ENCODE assay signal across 14 mouse cellular contexts in the genomic region with DNA sequence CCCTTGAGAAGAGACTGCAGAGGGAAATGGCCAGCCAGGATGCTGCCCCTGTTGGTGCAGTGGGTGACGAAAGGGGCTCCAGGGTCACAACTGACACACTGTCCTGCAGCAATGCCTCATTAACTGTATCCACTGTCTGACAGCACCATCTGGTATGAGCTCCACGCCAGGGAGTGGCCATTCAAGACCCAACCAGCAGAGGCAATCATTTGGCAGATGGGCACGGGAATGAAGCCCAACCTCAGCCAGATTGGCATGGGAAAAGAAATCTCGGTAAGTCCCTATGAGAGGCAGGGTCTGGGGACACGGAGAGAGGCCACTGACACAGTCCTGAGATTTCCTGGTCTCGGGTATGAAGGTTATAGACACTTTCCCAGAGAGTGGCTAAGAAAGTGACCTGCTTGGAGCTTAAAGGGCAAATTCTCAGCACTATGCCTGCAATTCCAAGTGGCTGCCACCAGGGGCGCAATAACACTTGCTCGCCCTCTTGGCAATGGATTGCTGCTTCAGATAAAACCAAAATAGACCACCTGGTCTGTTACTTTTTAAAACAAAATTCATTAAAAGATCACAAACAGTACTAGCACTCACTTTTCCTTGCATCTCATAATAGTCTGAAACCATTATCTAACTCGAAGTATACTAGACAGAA. TPM values are rescaled to one million over a fixed set of nuclear protein-coding genes. Genes with fewer than 3 reads are reported as not detected.
DNase-seq lines count a peak whose midpoint lies in the region; ATAC-seq and TF ChIP-seq lines count a peak whose summit lies in the region.
"Had no signal": no experiment of that assay in that cellular context is flagged by ENCODE, and none has a peak within 500 bp of the region (broad histone marks: within the 10 kb centered on the region; RNA-seq: fewer than 3 reads in every experiment).

No protein-coding gene starts in this region.

- peak; percentile 52 for TF ChIP-seq CTCF in intestine, postnatal 0 days (IDR thresholded peaks at IDR 0.05; ENCODE audit: low read depth)
- peak; percentile 56 for TF ChIP-seq CTCF in midbrain, postnatal 0 days (IDR thresholded peaks at IDR 0.05)
- peak; percentile 51 for TF ChIP-seq CTCF in stomach, postnatal 0 days (IDR thresholded peaks at IDR 0.05; ENCODE audit: low read depth)

- peak; percentile 47 for DNase-seq in midbrain, postnatal 0 days (ENCODE audit: low spot score)
- peak; percentile 10 for DNase-seq in NIH3T3 (ENCODE audit: low read depth)
- no peak for DNase-seq in stomach, postnatal 0 days (ENCODE audit: low spot score)
- no peak for DNase-seq in heart, postnatal 25 days (ENCODE audit: low spot score)
- DNase-seq: adrenal gland, postnatal 36 days; heart, adult 11 months; heart, postnatal 36 days; kidney, adult 8-10 months; layer of hippocampus, adult 9-11 months; thymus, adult 18-20 months had no signal

- H3K9ac ChIP-seq in intestine, postnatal 0 days (ENCODE audit: low read depth, low read length), result no peak overlapping the region
- no peak overlapping the region for H3K9ac ChIP-seq in intestine, embryonic 15.5 days
- no peak overlapping the region for H3K9ac ChIP-seq in midbrain, postnatal 0 days (replicated peaks; ENCODE audit: low read length, poor library complexity, severe bottlenecking)
- no peak overlapping the region for H3K9ac ChIP-seq in midbrain, embryonic 13.5 days (replicated peaks)
- no peak overlapping the region for H3K9ac ChIP-seq in stomach, postnatal 0 days (ENCODE audit: low read length)
- H3K9ac ChIP-seq: limb, embryonic 13.5 days had no signal

- no peak overlapping the region for H3K4me3 ChIP-seq in intestine, postnatal 0 days (ENCODE audit: low read depth, low read length)
- no peak overlapping the region for H3K4me3 ChIP-seq in intestine, embryonic 15.5 days (replicated peaks)
- H3K4me3 ChIP-seq in midbrain, postnatal 0 days (ENCODE audit: low read depth, low read length), result no peak overlapping the region
- no peak overlapping the region for H3K4me3 ChIP-seq in midbrain, embryonic 13.5 days (replicated peaks)
- H3K4me3 ChIP-seq in stomach, postnatal 0 days (ENCODE audit: low read depth, low read length), result no peak overlapping the region
- H3K4me3 ChIP-seq: limb, embryonic 13.5 days had no signal

- no peaks in the 10 kb centered on the region for H3K9me3 ChIP-seq in intestine, postnatal 0 days (ENCODE audit: control insufficient read depth)
- no peaks in the 10 kb centered on the region for H3K9me3 ChIP-seq in intestine, embryonic 15.5 days
- H3K9me3 ChIP-seq in midbrain, postnatal 0 days (ENCODE audit: low read length), result no peaks in the 10 kb centered on the region
- no peaks in the 10 kb centered on the region for H3K9me3 ChIP-seq in midbrain, embryonic 13.5 days
- no peaks in the 10 kb centered on the region for H3K9me3 ChIP-seq in stomach, postnatal 0 days (ENCODE audit: control insufficient read depth, low read length)
- H3K9me3 ChIP-seq: limb, embryonic 13.5 days had no signal

- no peak for ATAC-seq in intestine, postnatal 0 days
- ATAC-seq in intestine, embryonic 15.5 days, result no peak
- ATAC-seq in midbrain, postnatal 0 days (ENCODE audit: low FRiP score), result no peak
- ATAC-seq in midbrain, embryonic 13.5 days, result no peak
- ATAC-seq in stomach, postnatal 0 days (ENCODE audit: low FRiP score, low TSS enrichment), result no peak

- no peaks in the 10 kb centered on the region for H3K36me3 ChIP-seq in intestine, postnatal 0 days (ENCODE audit: control insufficient read depth, insufficient read depth)
- H3K36me3 ChIP-seq in intestine, embryonic 15.5 days, result no peaks in the 10 kb centered on the region
- peaks cover 23% of the 10 kb centered on the region for H3K36me3 ChIP-seq in midbrain, postnatal 0 days (ENCODE audit: insufficient read depth, low read length)
- peaks cover 41% of the 10 kb centered on the region for H3K36me3 ChIP-seq in midbrain, embryonic 13.5 days
- H3K36me3 ChIP-seq in stomach, postnatal 0 days (ENCODE audit: control insufficient read depth, insufficient read depth, low read length), result no peaks in the 10 kb centered on the region
- H3K36me3 ChIP-seq: limb, embryonic 13.5 days had no signal

- no peak overlapping the region for H3K4me2 ChIP-seq in intestine, postnatal 0 days (replicated peaks; ENCODE audit: low read depth)
- H3K4me2 ChIP-seq in intestine, embryonic 15.5 days (replicated peaks), result no peak overlapping the region
- no peak overlapping the region for H3K4me2 ChIP-seq in midbrain, postnatal 0 days (ENCODE audit: low read depth, low read length, poor library complexity, severe bottlenecking)
- H3K4me2 ChIP-seq in midbrain, embryonic 13.5 days (replicated peaks), result no peak overlapping the region
- H3K4me2 ChIP-seq in stomach, postnatal 0 days (replicated peaks; ENCODE audit: low read depth), result no peak overlapping the region
- H3K4me2 ChIP-seq: limb, embryonic 13.5 days had no signal

- intact Hi-C loops in heart, postnatal 25 days (cut with DNase I), result no loop called here

- TF ChIP-seq EP300 in stomach, postnatal 0 days (optimal IDR thresholded peaks at IDR 0.05), result no peak

- no peaks in the 10 kb centered on the region for H3K4me1 ChIP-seq in intestine, postnatal 0 days (replicated peaks; ENCODE audit: control insufficient read depth, insufficient read depth, low read length)
- no peaks in the 10 kb centered on the region for H3K4me1 ChIP-seq in intestine, embryonic 15.5 days (replicated peaks)
- H3K4me1 ChIP-seq in midbrain, postnatal 0 days (ENCODE audit: insufficient read depth, low read length), result no peaks in the 10 kb centered on the region
- H3K4me1 ChIP-seq in midbrain, embryonic 13.5 days (replicated peaks), result peaks cover 6% of the 10 kb centered on the region; the same call in 1 of the 2 replicates
- no peaks in the 10 kb centered on the region for H3K4me1 ChIP-seq in stomach, postnatal 0 days (replicated peaks; ENCODE audit: control insufficient read depth, insufficient read depth)
- H3K4me1 ChIP-seq: limb, embryonic 13.5 days had no signal

- H3K27me3 ChIP-seq in intestine, postnatal 0 days (replicated peaks; ENCODE audit: control insufficient read depth, insufficient read depth, low read length), result no peaks in the 10 kb centered on the region
- H3K27me3 ChIP-seq in intestine, embryonic 15.5 days (replicated peaks), result no peaks in the 10 kb centered on the region
- H3K27me3 ChIP-seq in midbrain, postnatal 0 days (ENCODE audit: insufficient read depth, low read length), result no peaks in the 10 kb centered on the region
- H3K27me3 ChIP-seq in midbrain, embryonic 13.5 days, result no peaks in the 10 kb centered on the region
- H3K27me3 ChIP-seq in stomach, postnatal 0 days (ENCODE audit: control insufficient read depth, insufficient read depth, low read length), result no peaks in the 10 kb centered on the region
- H3K27me3 ChIP-seq: limb, embryonic 13.5 days had no signal

- no peak overlapping the region for H3K27ac ChIP-seq in intestine, postnatal 0 days (ENCODE audit: low read depth, low read length)
- no peak overlapping the region for H3K27ac ChIP-seq in intestine, embryonic 15.5 days
- H3K27ac ChIP-seq in midbrain, postnatal 0 days (ENCODE audit: low read depth, low read length), result no peak overlapping the region
- no peak overlapping the region for H3K27ac ChIP-seq in midbrain, embryonic 13.5 days
- H3K27ac ChIP-seq in stomach, postnatal 0 days (replicated peaks), result no peak overlapping the region
- H3K27ac ChIP-seq: limb, embryonic 13.5 days had no signal

- WGBS in intestine, postnatal 0 days, result 73% methylated on average over 9 of the region's 9 CpGs
- WGBS in intestine, embryonic 15.5 days, result 72% methylated on average over 9 of the region's 9 CpGs
- WGBS in midbrain, postnatal 0 days, result 81% methylated on average over 9 of the region's 9 CpGs
- 78% methylated on average over 9 of the region's 9 CpGs for whole genome bisulfite sequencing in midbrain, embryonic 13.5 days
- WGBS in stomach, postnatal 0 days, result 76% methylated on average over 9 of the region's 9 CpGs

RNA-seq across cellular contexts. Expression of a gene that starts 19.5 kb away (rescaled TPM):
- 0.81 and 0.86 TPM in 2 replicates for polyA plus RNA-seq in intestine, postnatal 0 days (2015; fragmentation: Nextera tagmentation; extraction: Ambion mirVana)
- 0.68 and 0.87 TPM in 2 replicates for polyA plus RNA-seq in intestine, embryonic 15.5 days (2015; fragmentation: Nextera tagmentation; extraction: Ambion mirVana)
- total RNA-seq in midbrain, postnatal 0 days (2014; rRNA removed), result 17.8 and 25.7 TPM in 2 replicates
- polyA plus RNA-seq in midbrain, postnatal 0 days (2015; fragmentation: Nextera tagmentation; extraction: Ambion mirVana), result 3.4 and 3.5 TPM in 2 replicates
- polyA plus RNA-seq in midbrain, embryonic 13.5 days (2015; fragmentation: Nextera tagmentation; extraction: Ambion mirVana), result 0.79 and 1.3 TPM in 2 replicates
- 1.2 TPM in 2 replicates for polyA plus RNA-seq in stomach, postnatal 0 days (2015; fragmentation: Nextera tagmentation; extraction: Ambion mirVana)
- under 1 TPM; 0.39 TPM for total RNA-seq in heart, postnatal 25 days (2021)

Comparison
In these comparisons a context has a peak if more than half of its experiments do, and no peak if none do; other contexts are left out.
1. DNase-seq: peak in midbrain, postnatal 0 days (single experiment) and NIH3T3 (single experiment); none in stomach, postnatal 0 days (single experiment) and heart, postnatal 25 days (single experiment).
2. Peak in every context shown above with its lines, with median percentiles within 50 percentile points of each other: CTCF ChIP-seq.